Mouse (Mus musculus) adrenal gland, postnatal 25 days (tissue): ENCODE measurements around the gene Wnt16. TPM values are rescaled to one million over a fixed set of nuclear protein-coding genes. Genes with fewer than 3 reads are reported as not detected.
A peak's percentile ranks its signal among the peaks of the same experiment; 100 is the strongest.
"Not testable (repeated sequence)": the region's sequence is repeated elsewhere in the genome, so short reads cannot be mapped to it uniquely, and the experiment has no call there.

Experiments
- DNase-seq: peaks from one replicate; pipeline ENCODE4 v3.0.0; 2021; ENCODE audit warnings: mixed read lengths
- long read RNA-seq: library from polyadenylated mRNA; stranded (forward); transcript quantifications from one replicate; pipeline ENCODE4 v2.0.0, GENCODE M21; 2021
- total RNA-seq: library from RNA; stranded (reverse); gene quantifications from 2 replicates; pipeline ENCODE4 v1.2.3, GENCODE M21; 2021

Gene Wnt16
- total RNA-seq: not detected in 2 replicates
- long read RNA-seq: 0 reads

DNA sequence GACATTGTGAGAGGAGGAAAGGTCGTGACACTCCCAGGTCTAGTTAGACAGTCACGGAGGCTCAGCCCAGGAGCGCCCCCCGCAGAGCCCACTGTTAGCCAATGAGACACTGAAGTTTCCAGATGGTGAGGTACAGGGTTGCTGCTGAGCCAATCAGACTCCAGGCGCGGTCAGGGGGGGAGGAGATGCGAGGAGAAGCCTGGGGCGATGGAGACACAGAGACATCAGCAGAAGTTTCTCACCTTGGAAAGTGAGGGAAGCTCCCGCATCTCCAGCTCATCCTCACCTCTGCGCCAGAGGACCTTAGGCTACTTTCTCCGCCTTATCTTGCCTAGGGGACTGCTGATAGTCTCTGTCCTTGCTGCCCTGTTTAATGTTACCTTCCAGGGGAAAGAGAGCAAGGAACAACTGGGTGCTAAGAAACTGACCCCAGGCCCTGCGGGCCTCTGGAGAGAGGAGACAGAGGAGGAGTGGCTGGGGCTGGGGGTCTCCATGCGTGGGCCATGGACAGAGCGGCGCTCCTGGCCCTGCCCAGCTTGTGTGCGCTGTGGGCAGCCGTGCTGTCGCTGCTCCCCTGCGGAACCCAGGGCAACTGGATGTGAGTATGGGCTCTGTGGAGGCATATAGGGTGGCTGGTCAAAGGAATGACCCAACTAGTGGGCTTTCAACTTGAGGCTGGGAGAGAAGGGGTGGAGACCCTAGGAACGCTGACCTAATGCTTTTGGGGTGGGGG is at the start of gene Wnt16:
Gene Wnt16, plus strand, starts transcription at position 224 of the 733 bp plus-strand sequence.
- DNase-seq: peak; percentile 17

GRCm38 (mm10) chr6:22243321-22243720 is 44.7 kb upstream of the Wnt16 start:
- no peak for DNase-seq

- no peak for DNase-seq
These were observed 41.3 kb upstream of the Wnt16 start for GRCm38 (mm10) chr6:22246696-22247095.

GRCm38 (mm10) chr6:22258784-22259183 is 29.2 kb upstream of the Wnt16 start:
- no peak for DNase-seq

DNA sequence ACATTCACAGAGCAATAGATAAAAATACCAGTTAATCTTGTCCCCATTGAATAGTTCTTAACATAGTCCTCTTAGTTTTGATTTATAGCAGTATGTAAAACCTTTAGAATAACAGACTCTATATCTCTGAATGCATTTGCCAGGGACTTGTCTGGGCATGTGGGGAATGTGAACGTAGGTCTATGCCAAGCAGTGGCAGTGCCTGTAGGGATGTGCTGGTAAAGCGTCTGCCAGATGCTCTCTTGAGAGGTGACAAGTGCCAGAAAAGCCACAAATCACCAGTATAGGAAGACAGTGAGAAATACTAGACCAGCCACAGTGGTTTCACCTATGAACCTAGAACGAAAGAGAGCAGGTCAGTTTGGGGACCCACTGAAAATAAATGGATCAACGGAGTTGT is 25.5 kb upstream of the Wnt16 start:
- no peak for DNase-seq

- DNase-seq: not testable (repeated sequence)
These were observed 23.9 kb upstream of the Wnt16 start for GRCm38 (mm10) chr6:22264094-22264493.

GRCm38 (mm10) chr6:22266018-22266417 is 22.0 kb upstream of the Wnt16 start:
- no peak for DNase-seq

DNA sequence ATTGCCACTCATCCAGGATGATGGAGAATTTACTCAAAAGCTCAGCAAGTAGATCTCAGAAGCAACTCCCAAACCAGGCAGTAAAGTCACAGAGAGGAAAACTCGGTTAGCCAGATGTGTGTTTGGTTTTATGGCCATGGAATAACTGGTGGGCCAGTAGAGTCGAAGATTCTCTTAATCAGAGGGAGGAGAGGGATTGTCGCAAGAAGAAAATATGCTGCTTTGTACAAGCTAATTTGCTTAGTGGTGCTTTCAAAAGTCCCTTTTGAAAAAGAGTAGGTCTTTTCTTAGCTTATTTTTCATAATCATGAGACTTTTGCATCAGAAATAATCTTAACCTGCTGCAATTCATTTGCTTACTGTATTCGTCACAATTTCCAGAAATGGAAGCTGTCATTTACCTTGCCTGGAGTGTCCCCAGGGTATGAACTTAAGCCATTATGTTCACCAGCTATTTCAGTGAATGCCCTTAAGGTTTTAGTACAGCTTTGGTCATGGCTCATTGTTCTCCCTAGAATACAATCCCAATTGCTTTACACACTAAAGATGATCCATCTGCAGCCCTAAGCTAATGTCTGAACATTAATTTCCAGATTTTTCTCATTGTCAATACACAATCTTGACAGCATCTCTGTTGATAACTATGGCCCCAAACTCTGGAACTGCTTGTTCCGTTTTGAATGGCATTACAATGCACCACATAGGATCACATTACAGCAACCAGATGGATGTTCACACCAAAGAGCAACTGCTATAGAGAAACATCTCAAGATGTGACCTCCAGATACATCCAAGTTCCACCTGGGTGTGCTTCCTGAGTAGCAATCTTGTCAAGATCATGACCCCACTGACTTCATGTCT is 20.0 kb upstream of the Wnt16 start:
- no peak for DNase-seq

GRCm38 (mm10) chr6:22268677-22269076 is 19.4 kb upstream of the Wnt16 start:
- no peak for DNase-seq

- peak; percentile 59 for DNase-seq
These were observed 18.0 kb upstream of the Wnt16 start for GRCm38 (mm10) chr6:22269840-22270521.

GRCm38 (mm10) chr6:22277941-22278340 is 10.1 kb upstream of the Wnt16 start:
- no peak for DNase-seq

DNA sequence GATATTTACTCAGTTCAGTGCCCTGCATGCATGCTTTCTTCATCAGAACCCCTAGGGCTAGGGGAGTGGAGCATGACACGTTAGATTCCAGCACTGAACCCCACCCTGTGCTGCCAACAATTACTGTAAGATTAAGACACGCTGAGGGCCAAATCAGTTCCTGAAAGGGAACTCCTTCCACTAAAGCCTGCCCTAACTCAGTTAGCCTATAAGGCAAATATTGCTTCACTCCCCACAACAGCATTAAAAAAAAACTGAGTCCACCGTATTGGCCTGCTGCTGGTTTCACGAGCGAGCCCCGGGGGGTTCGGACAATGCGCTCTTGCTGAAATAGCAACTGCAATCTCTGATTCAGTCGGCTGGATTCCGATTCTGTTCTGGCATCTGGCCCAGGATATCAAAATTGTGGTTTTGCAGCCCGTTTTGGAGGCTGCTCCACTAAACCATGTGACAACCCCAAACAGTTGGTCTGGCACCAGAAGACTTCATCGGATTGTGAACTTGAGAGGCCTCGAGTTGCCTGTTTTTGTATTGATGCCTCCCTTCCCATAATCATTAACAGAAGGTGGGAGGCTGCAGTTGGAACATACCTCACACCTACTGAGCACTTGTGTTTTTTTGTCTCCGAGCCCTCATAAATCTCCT is 7.7 kb upstream of the Wnt16 start:
- peak; percentile 59 for DNase-seq

DNA sequence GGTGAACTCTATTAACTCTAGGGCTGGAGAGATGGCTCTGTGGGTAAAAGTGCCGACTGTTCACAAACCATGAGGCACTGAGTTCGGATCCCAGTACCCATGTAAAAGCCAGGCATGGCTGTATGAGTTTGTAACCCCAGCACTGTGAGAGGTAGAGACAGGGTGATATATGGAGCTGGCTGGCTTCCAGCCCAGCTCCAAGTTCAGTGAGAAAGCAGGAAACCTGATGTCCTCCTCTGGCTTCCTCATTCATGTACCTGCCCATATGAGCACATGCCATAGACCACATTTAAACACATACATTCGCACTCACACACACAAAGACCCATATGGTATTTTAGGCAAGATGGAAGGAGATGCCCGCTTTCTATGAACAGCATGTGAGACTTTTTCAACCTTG is 5.6 kb upstream of the Wnt16 start:
- no peak for DNase-seq

DNA sequence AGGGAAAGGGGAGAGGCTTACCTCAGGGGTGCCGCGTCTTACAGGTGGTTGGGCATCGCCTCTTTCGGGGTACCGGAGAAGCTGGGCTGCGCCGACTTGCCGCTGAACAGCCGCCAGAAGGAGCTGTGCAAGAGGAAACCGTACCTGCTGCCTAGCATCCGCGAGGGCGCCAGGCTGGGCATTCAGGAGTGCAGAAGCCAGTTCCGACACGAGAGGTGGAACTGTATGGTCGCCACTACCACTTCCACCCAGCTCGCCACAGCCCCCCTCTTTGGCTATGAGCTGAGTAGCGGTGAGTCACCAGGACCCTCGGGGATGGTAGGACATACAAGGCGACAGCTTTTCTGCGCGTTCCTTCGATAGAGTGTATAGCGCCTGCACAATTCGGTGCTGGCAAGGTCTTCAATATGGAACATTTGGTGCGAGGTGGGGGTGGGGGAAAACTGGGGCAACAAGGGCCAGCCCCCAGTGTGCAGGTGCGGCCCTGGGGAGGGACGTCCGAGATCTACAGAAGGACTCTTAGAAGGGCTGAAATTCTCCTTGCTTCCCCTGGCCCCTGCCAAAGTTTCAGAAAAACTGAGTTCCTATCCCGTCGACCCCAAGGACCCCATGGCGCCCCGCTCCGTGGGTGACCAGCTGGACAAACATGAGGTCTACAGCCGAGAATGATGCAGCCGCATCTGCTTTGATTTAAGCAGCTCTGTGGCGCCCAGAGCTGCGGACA is 872 bp downstream of the Wnt16 start:
- DNase-seq: peak; percentile 23

DNA sequence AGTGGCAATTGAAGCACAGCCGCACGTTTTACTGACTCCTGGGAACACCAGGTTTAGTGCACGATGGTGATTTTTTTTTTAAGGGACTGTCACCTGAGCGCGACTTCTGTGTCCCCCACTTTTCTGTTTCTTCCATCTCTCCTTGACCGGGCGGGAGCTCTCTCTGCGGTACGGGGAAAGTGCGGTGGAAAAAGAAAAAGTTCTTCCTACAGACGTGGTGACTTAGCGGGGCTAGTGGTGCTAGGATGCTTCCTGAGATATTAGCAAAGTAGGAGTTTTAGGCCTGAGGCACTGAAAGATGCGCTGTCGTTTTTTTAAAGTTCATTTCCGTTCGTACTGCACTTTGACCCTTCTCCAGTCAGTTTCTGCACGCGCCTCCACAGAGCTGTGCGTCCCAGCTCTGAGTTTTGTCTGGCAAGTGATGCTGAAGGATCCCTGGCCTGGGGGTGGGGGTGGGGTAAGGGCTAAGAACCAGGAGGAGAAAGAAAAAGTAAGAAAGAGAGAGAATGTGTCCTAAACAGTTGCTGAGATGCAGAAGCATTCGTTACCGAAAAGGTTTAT is 1.5 kb downstream of the Wnt16 start:
- DNase-seq: no peak

GRCm38 (mm10) chr6:22290790-22291189 is 2.8 kb downstream of the Wnt16 start:
- no peak for DNase-seq

DNA sequence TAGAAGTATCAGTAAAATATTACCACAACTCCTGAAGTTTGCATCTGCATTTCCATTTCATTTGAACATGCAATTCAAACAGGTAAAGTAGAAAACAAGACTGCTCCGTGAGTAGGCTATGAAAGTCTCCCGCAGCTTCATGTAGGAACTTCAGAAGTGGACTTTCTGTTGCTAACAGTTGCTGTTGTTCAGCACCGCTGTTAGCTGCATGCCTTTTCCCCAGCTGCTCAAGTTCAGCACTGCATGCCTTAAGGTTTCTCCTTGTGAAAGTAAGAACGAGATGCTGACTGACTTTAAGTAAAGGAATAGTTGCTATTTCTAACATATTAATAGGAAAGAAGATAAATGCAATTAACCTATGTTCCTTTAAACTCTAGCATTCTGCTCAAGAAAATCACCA is 4.0 kb downstream of the Wnt16 start:
- DNase-seq: no peak

GRCm38 (mm10) chr6:22293922-22294321 is 5.9 kb downstream of the Wnt16 start:
- no peak for DNase-seq

GRCm38 (mm10) chr6:22297028-22297427 is 9.0 kb downstream of the Wnt16 start:
- DNase-seq: no peak

DNA sequence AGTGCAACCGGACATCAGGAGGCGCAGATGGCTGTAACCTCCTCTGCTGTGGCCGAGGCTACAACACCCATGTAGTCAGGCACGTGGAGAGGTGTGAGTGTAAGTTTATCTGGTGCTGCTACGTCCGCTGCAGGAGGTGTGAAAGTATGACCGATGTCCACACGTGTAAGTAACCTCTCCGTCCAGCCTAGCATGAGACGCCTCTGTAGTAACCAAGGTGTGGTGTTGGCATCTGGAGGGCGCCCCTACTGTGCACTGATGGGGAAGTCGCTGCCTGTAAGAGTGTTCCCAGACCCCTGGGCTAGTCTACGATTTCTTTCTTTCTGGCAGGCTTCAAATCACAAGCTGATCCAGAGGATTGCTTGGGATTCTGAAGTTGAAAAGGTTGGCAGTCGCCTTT is 10.0 kb downstream of the Wnt16 start:
- DNase-seq: no peak

DNA sequence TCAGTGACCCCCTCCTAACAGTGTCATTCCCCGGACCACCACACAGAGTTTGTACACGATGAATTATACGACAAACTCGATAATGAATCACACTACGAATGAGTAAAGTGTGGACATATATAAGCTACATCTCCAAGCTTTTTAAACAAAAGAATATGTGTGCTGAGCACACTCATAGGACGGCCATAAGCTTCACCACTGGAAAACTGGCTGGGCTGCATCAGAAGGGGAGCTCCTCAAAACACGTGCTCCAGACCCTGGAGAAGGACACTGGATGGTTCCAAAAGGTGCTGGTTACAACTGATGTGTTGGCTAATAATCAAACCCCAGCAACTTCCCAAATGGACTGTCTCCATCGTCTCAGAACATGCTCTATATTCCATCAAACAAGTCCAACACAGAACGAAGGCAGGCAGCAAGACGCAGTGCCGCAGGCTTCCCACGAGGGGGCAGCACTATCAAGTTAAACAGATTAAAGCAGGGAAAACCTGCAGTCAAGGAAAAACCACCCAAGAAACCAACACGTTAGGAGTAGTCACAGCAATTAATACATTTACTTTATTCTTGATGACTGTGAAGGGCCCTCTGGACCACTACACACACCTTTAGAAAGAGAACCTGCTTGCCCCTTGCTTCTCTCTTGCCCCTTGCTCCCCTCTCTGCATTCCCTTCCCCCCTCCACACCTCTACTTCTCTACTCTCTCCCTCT is 37.5 kb downstream of the Wnt16 start:
- DNase-seq: peak; percentile 80
